Mouse (Mus musculus): Measurements from ENCODE around the gene Tmem72. TPM values are rescaled to one million over a fixed set of nuclear protein-coding genes. Genes with fewer than 3 reads are reported as not detected.

Gene Tmem72
- polyA plus RNA-seq, 1 experiment from 2014 or later: 0.70 TPM

DNA sequence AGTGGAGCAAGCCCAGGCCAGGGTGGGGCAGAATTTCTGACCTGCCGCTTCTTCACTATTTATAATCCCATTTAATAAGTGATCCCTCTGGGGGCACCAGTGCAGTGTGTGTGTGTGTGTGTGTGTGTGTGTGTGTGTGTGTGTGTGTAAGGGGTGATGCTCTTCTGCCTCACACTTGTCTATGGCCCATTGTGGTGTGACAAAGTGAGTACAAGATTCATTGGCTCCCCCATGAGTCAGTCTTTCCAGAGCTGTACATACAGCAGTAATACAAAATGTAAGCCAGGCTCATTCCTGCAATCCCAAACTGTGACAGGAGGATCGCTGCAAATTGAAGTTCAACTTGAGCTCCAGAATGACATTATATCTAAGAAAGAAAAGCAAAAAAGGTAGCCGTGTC, 51.9 kb downstream of the Tmem72 start:
- H3K4me2 ChIP-seq: no peak overlapping the region
- no peak overlapping the region for H3K9ac ChIP-seq
- H3K9me3 ChIP-seq: no peaks in the 10 kb centered on the region
- WGBS: 70% methylated on average over 3 of the region's 3 CpGs
- H3K4me3 ChIP-seq: no peak overlapping the region
- no peak overlapping the region for H3K27ac ChIP-seq
- H3K27me3 ChIP-seq (replicated peaks): no peaks in the 10 kb centered on the region
- no peak for ATAC-seq (replicated peaks)
- peaks cover 1% of the 10 kb centered on the region; the same call in 1 of the 2 replicates for H3K4me1 ChIP-seq
- H3K36me3 ChIP-seq (replicated peaks): no peaks in the 10 kb centered on the region

- ATAC-seq (replicated peaks): no peak
- no peak overlapping the region for H3K27ac ChIP-seq
- no peak overlapping the region for H3K4me2 ChIP-seq
- WGBS: 82% methylated on average over 6 of the region's 6 CpGs
- H3K9me3 ChIP-seq: no peaks in the 10 kb centered on the region
- no peak overlapping the region for H3K9ac ChIP-seq
- no peaks in the 10 kb centered on the region for H3K36me3 ChIP-seq (replicated peaks)
- no peaks in the 10 kb centered on the region for H3K27me3 ChIP-seq (replicated peaks)
- no peak overlapping the region for H3K4me3 ChIP-seq
- no peaks in the 10 kb centered on the region for H3K4me1 ChIP-seq
These were observed 52.7 kb downstream of the Tmem72 start for GRCm38 (mm10) chr6:116664031-116664430.

DNA sequence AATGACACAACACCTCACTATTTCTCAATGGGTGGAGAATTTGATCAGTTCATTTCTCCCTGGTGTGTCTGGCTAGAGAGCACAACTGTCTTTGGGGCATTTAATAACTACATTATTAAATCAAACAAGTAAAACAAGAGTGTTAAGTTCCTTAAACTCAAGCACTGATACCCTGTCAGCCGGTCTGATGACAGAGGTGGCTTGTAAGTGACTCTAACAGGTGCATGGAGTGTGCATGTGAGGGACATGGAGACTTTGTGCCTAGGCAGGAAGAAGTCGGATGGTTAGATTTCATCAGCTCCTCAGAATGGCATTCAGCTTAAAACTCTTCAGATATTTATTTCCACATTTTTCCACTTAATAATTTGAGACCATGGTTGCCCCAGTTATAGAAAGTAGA, 53.3 kb downstream of the Tmem72 start:
- H3K4me1 ChIP-seq: no peaks in the 10 kb centered on the region
- no peak overlapping the region for H3K4me2 ChIP-seq
- no peak for ATAC-seq (replicated peaks)
- H3K4me3 ChIP-seq: no peak overlapping the region
- no peaks in the 10 kb centered on the region for H3K36me3 ChIP-seq (replicated peaks)
- H3K27ac ChIP-seq: no peak overlapping the region
- no peaks in the 10 kb centered on the region for H3K27me3 ChIP-seq (replicated peaks)
- H3K9me3 ChIP-seq: no peaks in the 10 kb centered on the region
- H3K9ac ChIP-seq: no peak overlapping the region
- WGBS: 87% methylated on average over 2 of the region's 2 CpGs

DNA sequence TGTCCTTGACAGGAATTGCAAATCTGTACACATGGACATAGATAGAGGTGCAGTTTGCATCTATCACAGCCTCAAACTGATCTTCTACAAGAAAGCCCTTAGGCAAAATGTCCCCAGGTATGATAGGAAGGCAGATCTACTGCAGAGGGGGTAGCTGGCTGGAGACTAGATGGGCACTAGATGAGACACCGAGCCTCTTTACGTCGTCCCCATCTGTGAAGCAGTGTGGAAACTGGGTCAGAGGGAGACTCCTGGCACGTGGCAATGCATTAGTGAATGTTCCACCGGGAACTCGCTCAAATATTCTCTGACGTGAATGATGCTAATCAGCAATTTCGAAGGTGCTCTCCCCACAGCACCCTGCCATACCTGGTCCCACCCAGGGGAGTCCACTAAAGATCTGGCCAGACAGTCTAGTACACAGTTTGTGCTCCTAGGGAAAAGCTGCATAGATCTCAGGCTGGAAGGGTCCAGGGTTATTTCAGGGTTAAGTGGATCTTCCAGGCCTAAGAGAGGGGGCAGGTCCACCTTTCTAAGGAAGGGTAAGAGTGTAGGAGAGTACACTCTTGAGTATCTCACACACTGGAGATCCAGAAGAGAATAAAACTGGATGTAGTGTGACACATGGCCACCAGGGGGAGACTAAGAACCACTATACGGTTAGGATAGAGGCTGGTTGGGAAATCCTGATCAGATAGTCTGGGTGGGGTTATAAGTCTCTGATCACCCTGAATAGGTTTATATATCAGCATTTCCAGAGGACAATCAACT, 62.8 kb downstream of the Tmem72 start:
- Histone ChIP-seq H3K4me1 (no peaks in the 10 kb centered on the region), H3K4me2 (no peak overlapping the region), H3K9me3 (no peaks in the 10 kb centered on the region), H3K9ac (no peak overlapping the region), H3K4me3 (no peak overlapping the region), H3K27ac (no peak overlapping the region), H3K36me3 (replicated peaks) (no peaks in the 10 kb centered on the region), H3K27me3 (replicated peaks) (no peaks in the 10 kb centered on the region)
- WGBS: 60% methylated on average over 9 of the region's 9 CpGs
- ATAC-seq (replicated peaks): peak; percentile 89

GRCm38 (mm10) chr6:116653191-116653590, 63.5 kb downstream of the Tmem72 start:
- H3K27ac ChIP-seq: no peak overlapping the region
- 75% methylated on average over 3 of the region's 3 CpGs for WGBS
- no peaks in the 10 kb centered on the region for H3K9me3 ChIP-seq
- no peaks in the 10 kb centered on the region for H3K27me3 ChIP-seq (replicated peaks)
- ATAC-seq (replicated peaks): no peak
- no peak overlapping the region for H3K4me3 ChIP-seq
- no peak overlapping the region for H3K9ac ChIP-seq
- no peak overlapping the region for H3K4me2 ChIP-seq
- no peaks in the 10 kb centered on the region for H3K4me1 ChIP-seq
- no peaks in the 10 kb centered on the region for H3K36me3 ChIP-seq (replicated peaks)

DNA sequence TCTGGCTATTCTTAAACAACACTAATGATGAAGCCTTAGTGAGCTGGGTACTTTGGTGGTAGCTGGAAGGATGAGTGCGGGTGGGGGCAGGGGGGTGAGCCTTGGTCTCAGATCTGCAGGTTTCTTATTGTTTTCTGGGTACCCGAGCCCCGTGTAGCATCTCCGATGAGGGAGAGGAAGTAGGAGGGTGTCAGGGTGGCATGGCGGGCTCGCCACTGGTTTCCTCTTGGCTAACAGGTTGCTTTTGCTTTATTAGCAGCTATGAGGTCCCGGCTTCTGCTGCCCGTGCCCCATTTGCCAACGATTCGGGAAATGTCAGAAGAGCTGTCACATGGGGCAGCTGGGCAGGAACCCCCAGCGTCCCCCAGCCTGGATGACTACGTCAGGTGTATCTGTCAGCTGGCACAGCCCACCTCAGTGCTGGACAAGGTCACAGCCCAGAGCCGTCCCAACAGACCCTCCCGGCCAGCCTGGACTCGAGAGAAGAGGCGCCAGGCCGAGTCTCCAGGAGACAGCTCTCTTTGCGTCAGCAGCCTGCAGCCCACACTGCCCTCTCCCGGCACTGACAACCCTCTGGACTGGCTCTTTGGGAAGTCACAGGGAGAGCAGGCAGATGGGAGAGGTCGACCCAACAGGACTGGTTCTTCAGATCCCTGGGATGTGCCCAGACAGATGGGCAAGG, 65.1 kb downstream of the Tmem72 start:
- no peaks in the 10 kb centered on the region for H3K9me3 ChIP-seq
- H3K4me2 ChIP-seq: no peak overlapping the region
- no peak overlapping the region for H3K4me3 ChIP-seq
- no peaks in the 10 kb centered on the region for H3K4me1 ChIP-seq
- H3K9ac ChIP-seq: no peak overlapping the region
- H3K27ac ChIP-seq: no peak overlapping the region
- ATAC-seq (replicated peaks): no peak
- no peaks in the 10 kb centered on the region for H3K27me3 ChIP-seq (replicated peaks)
- WGBS: 78% methylated on average over 20 of the region's 20 CpGs
- H3K36me3 ChIP-seq (replicated peaks): no peaks in the 10 kb centered on the region

- no peaks in the 10 kb centered on the region for H3K9me3 ChIP-seq
These were observed 66.3 kb downstream of the Tmem72 start, which contains the start of gene Depp1 for GRCm38 (mm10) chr6:116650406-116650805. Gene Depp1 (plus strand): TSS chr6:116650609.

GRCm38 (mm10) chr6:116649811-116650210, 66.9 kb downstream of the Tmem72 start:
- H3K4me2 ChIP-seq: no peak overlapping the region
- H3K4me1 ChIP-seq: no peaks in the 10 kb centered on the region
- H3K27me3 ChIP-seq (replicated peaks): no peaks in the 10 kb centered on the region
- 90% methylated on average over 7 of the region's 7 CpGs for WGBS
- no peak overlapping the region for H3K27ac ChIP-seq
- no peaks in the 10 kb centered on the region for H3K9me3 ChIP-seq
- no peak overlapping the region for H3K4me3 ChIP-seq
- H3K36me3 ChIP-seq (replicated peaks): no peaks in the 10 kb centered on the region
- ATAC-seq (replicated peaks): no peak
- H3K9ac ChIP-seq: no peak overlapping the region

More at GRCm38 (mm10) chr6:116650406-116650805, 66.3 kb downstream of the Tmem72 start, which contains the start of gene Depp1:
- ATAC-seq (replicated peaks): no peak
- H3K36me3 ChIP-seq (replicated peaks): no peaks in the 10 kb centered on the region
- WGBS: 82% methylated on average over 6 of the region's 6 CpGs
- H3K9ac ChIP-seq: no peak within 1 kb of the TSS
- no peak within 1 kb of the TSS for H3K4me2 ChIP-seq
- H3K27ac ChIP-seq: no peak within 1 kb of the TSS
- H3K4me3 ChIP-seq: no peak within 1 kb of the TSS
- no peaks in the 10 kb centered on the region for H3K4me1 ChIP-seq
- H3K27me3 ChIP-seq (replicated peaks): no peaks in the 10 kb centered on the region

DNA sequence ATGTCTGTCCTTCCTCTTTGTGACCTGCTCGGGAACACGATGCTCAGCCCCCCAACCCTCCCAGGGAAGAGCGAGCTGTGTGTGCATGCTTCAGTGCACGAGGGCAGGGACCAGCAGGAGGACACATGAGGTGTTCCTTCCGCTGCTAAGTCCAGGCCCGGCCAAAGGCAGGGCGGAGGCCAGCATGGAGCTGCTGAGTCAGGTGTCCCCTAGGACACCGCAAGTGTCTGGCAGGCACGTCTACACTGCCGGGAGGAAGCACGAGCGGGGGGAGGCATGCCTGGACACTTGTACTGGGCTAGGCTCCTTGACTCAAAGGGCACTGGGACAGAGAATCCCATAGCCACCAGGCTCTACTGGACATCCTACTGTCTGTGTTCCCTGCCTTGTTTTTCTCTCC, 69.0 kb downstream of the Tmem72 start:
- no peak overlapping the region for H3K4me3 ChIP-seq

DNA sequence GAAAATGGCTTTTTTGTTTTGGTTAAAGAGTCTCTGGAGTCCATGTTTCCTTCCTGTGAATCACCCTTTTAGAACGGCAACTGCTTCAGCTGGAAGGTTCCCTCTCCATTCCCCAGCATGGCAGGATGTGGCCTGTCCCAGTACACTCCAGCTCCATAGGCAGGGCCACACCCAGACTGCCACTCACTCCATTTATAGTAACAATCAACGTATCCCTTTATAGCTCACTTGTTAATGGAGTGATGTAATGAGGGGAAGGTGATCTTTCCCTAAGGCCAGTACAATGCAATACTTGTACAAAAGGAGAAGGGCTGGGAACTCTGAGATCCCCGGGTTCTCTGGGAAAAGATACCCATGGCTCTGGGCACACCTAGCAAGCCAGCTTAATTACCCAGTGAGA, 72.4 kb downstream of the Tmem72 start:
- 83% methylated on average over 3 of the region's 3 CpGs for WGBS
- Histone ChIP-seq H3K27ac (no peak overlapping the region), H3K36me3 (replicated peaks) (no peaks in the 10 kb centered on the region), H3K27me3 (replicated peaks) (no peaks in the 10 kb centered on the region), H3K9ac (no peak overlapping the region), H3K4me2 (no peak overlapping the region), H3K4me1 (no peaks in the 10 kb centered on the region), H3K4me3 (no peak overlapping the region), H3K9me3 (no peaks in the 10 kb centered on the region)
- no peak for ATAC-seq (replicated peaks)

More for the DNA sequence above, 69.0 kb downstream of the Tmem72 start:
- Histone ChIP-seq H3K9me3 (no peaks in the 10 kb centered on the region), H3K27ac (no peak overlapping the region), H3K4me2 (no peak overlapping the region), H3K27me3 (replicated peaks) (no peaks in the 10 kb centered on the region), H3K4me1 (no peaks in the 10 kb centered on the region), H3K9ac (no peak overlapping the region), H3K36me3 (replicated peaks) (no peaks in the 10 kb centered on the region)
- no peak for ATAC-seq (replicated peaks)
- 73% methylated on average over 12 of the region's 12 CpGs for WGBS

GRCm38 (mm10) chr6:116643881-116644280, 72.8 kb downstream of the Tmem72 start:
- Histone ChIP-seq H3K4me2 (no peak overlapping the region), H3K27ac (no peak overlapping the region), H3K36me3 (replicated peaks) (no peaks in the 10 kb centered on the region), H3K4me3 (no peak overlapping the region), H3K27me3 (replicated peaks) (no peaks in the 10 kb centered on the region), H3K9ac (no peak overlapping the region), H3K9me3 (no peaks in the 10 kb centered on the region), H3K4me1 (no peaks in the 10 kb centered on the region)
- WGBS: 71% methylated on average over 4 of the region's 4 CpGs
- ATAC-seq (replicated peaks): no peak

GRCm38 (mm10) chr6:116642942-116643341, 73.8 kb downstream of the Tmem72 start:
- Histone ChIP-seq H3K27me3 (replicated peaks) (no peaks in the 10 kb centered on the region), H3K4me1 (no peaks in the 10 kb centered on the region), H3K9ac (no peak overlapping the region), H3K4me3 (no peak overlapping the region), H3K4me2 (no peak overlapping the region), H3K27ac (no peak overlapping the region), H3K36me3 (replicated peaks) (no peaks in the 10 kb centered on the region), H3K9me3 (no peaks in the 10 kb centered on the region)
- 86% methylated on average over 11 of the region's 11 CpGs for WGBS
- ATAC-seq (replicated peaks): no peak

DNA sequence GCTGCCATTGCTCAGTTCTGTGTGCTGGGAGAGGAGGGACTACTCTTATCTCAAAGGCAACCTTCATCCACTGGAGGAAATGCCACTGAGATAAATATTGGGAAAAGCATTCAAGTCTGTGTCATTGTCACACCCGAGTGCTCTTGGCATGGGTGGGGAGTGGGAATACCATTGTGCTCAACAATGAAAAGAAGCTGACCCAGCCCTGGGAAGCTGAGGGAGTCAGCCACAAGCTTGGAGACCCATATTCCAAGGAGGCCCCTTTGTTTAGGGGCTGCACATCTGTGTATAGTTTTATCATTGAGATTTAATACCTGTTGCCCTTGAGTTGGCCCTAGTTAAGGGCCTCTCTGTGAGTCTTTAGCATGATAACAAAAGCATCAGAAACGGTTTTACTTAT, 77.0 kb downstream of the Tmem72 start:
- no peaks in the 10 kb centered on the region for H3K4me1 ChIP-seq
- no peak overlapping the region for H3K4me2 ChIP-seq
- WGBS: 73% methylated on average over 2 of the region's 2 CpGs

More for the DNA sequence above, 77.0 kb downstream of the Tmem72 start:
- Histone ChIP-seq H3K9ac (no peak overlapping the region), H3K36me3 (replicated peaks) (no peaks in the 10 kb centered on the region), H3K9me3 (no peaks in the 10 kb centered on the region), H3K27me3 (replicated peaks) (no peaks in the 10 kb centered on the region), H3K27ac (no peak overlapping the region), H3K4me3 (no peak overlapping the region)
- no peak for ATAC-seq (replicated peaks)
